Mouse (Mus musculus): ENCODE measurements around the gene Hlcs.
A peak's percentile ranks its signal among the peaks of the same experiment; 100 is the strongest.

The Hlcs gene

DNA sequence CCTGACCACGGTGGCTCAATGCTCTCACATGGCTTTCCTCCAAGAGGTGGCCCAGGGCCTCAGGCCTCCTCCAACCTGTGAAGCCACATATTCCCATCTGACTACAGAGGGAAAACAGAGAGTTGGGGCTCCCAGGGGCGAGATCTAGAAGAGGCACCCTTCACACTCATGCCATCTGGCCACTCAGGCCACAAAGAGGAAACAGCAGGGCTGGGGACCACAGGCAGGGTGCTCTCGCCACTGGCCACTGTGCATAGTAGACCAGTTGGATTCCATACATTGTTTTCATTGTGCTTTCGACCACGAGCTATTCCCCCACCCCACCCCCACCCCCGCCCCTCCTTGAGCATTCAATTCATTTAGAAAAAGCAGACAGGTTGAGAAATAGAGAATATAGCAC lies 151.4 kb downstream of the Hlcs start:
- no peak for DNase-seq (ENCODE audit: low spot score in 2 of 2)

DNA sequence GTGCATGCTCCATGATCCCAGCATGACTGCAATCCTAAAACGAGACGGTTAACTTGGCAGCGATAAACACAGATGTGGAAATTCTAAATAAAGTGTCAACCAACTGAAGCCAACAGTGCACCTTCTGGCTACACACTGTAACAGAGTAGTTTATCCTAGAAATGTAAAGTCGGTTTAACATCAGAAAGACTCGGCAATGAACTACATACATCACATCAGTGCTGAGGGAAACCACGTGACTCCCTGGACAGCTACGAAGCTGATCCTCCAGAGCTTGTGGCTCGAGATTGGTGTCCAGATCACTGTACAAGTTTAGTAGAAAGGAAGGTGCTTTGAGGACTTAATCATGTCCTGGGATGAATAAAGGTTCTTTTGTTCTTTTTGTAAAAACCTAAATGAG lies 155.6 kb downstream of the Hlcs start:
- DNase-seq (ENCODE audit: low spot score in 2 of 2) = no peak

DNA sequence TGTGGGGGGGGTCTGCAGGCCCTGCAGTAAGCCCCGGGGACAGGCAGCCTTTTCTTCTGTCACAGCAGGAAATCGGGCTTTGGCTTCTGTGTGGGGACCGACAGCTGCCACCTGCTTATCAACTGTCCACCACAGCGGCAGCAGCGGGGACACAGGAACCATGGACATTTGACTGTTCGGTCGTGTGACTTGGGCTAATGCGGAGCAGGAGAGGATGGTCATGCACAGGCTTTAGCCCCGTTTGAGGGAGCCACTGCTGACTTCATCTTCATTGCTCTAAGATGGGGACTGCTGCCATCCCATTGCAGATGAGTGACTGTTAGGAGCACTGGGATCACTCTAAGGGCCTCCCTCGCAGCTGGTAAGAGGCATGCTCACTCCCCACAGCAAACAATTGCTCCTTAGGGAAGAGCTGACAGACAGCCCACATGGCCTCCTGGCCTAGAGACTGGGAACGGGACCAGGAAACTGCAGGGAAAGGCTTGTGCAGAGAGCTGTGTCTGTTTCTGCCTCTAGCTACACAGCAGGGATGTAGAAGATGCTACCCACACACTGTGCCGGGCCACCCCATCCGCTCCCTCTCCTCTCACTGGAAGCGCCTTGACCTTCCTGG lies 158.2 kb downstream of the Hlcs start:
- no peak for DNase-seq (ENCODE audit: low spot score in 2 of 2)

DNA sequence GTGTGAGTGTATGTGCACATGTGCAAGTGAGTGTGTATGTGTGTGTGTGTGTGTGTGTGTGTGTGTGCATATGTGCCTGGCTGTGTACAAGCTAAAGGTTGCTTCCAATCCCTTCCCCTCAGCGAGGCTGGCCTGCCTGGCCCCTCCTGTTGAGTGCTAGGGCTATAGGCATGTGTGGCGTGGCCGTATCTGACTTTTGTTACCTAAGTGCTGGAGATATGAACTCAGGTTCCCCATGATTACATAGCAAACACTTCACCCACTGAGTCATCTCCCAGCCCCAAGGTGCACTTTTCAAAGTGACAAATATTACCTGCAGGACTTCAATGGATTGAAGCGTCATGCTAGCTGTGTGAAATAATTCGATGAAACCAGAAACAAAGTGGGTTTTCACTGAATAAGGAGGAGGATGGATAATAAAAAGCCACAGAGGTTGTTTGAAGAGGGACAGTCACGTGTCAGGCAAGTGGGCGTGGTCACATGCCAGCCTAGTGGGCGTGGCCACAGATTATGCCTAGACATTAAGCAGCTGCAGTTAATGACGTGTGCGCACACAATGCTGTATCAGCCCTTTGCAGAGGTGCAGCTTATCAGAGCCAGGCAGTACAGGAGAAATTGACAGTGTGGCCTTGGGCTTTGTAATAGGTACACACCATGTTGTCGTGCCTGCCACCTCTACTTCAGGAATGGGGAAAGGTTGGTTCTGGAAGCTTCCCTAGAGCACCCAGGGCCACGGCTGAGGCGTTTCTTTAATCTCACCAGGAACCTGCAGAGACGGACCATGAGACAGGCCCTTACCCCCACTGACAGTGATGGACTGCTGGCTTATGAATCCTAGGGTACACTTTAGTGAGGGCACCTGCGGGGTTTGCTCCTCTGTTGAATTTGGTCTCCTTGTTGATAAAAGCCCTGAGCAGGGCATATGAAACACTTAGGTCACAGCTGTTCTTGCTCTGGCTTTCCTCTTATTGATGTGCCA lies 163.0 kb downstream of the Hlcs start:
- DNase-seq (ENCODE audit: low spot score in 2 of 2) = peak; percentile 75 to 88

DNA sequence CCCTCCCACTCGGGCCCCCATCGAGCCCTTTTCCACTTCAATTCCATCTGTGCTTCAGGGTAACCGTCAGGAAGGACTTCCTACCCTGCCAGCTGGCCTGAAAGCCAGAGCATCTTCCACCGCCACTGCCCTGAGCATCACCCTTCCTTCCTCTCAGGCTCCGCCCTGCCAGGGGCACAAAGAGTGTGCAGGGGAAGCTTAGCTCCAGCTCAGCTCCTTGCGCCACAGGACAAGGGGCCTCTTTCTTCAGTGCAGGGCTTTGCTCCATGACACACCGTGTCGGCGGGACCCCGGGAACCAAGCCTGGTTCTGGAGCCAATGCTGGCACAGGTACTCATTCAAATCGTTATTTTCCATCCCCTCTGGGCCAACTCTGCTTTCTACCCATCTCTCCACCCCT lies 165.2 kb downstream of the Hlcs start:
- DNase-seq (ENCODE audit: low spot score in 2 of 2) = peak in 1 of 2 experiments; percentile 28

DNA sequence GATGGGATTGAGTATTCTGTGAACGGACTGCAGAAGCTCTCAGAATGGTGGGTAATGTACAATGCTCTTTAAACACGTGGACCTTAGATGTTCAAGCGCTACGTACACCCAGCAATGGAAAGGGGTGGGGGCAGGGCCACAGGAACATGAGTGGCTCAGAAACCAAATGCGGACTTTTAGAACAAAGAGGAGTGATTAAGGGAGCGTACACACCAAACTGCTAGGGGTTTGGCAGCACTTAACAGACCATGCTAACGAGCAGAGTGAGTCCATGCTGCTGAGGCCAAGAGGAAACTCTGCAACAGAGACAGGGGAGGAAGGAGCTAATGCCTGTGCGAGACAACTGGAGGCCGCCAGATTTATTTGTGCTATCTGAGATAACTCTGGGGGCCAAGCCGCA lies 170.0 kb downstream of the Hlcs start:
- no peak for DNase-seq (ENCODE audit: low spot score in 2 of 2)

DNA sequence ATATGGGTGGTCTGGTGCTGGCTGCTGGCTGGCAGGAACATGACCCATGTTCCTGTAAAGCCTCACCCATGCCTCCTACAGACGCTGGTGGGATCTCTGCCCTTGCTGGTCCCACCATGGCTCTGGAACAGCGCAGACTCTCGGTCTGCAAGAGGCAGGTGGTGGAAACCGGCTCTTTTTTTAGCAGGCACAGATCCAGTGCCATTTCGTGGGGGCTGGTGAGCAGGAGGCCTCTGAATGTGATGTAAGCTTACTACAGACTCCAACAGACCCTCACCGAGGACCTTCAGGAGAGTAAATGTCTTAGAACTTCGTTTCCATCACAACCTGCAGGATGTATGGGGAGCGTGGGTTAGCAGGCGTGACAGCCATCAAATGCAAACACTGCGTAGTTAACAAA lies 172.6 kb downstream of the Hlcs start:
- DNase-seq (ENCODE audit: low spot score in 2 of 2) = no peak

DNA sequence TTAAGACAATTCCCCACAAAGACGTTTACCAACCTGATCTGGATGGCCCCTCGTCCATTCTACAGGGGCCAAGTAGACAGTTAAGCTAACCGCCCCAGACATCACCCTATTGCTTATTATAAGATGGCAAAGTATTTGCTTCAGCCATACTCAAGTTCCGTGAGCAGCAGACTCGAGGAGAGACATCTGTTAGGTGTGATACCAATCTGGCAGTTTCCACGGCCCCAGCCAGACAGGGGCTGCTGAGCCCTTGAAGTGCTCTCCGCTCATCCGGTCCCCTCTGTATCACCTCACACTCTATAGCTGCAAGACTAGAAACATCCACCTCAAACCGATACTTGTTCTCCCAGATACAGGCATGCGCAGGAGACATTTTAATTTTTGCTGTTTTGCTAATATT lies 179.2 kb downstream of the Hlcs start:
- DNase-seq (ENCODE audit: low spot score in 2 of 2) = no peak

DNA sequence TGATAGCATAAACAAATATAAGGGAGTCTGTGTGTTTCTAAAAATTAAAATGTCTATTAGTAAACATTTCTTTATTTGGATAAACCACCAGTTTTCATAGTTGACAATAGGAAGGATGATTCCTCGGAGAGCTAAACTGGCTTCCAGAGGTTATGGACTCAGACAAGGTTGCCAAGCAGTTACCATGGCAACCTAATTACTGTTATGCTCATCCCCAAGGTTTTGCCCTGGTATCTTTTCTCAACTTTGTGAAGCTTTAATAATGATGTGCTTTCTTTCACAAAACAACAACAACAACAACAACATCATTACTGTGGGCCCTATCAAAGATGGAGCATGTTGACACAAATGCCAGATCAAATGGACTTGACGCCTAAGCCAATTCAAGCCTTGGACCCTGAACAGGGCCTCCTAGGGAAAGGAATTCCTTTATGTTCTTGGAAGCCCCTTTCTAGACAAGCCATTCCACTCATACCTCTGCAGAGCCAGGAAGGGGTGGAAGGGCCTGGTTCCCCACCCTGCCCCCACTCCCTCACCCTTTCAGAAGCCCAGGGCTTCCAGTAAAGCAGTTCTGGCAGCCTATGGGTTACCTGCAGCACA lies 185.0 kb downstream of the Hlcs start:
- no peak for DNase-seq (ENCODE audit: low spot score in 2 of 2)

DNA sequence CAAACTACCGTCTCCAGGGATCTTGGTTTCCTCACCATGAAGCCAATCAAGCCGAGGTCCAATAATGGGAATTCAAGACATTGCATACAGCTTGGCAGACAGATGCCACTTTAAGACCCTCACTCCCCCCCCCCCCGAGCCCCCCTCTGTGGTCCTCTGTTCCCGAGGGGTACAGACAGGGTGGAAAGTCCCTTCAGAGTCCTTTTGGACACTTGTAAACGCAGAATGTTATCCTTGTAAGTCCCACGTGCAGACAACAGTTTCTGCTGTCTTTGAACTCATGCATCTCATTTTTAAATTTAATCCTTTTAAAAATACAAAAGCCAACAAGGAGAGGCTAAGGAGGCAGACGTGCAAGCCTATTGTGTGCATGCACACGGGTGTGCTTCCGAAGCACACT lies 187.2 kb downstream of the Hlcs start:
- no peak for DNase-seq (ENCODE audit: low spot score in 2 of 2)

DNA sequence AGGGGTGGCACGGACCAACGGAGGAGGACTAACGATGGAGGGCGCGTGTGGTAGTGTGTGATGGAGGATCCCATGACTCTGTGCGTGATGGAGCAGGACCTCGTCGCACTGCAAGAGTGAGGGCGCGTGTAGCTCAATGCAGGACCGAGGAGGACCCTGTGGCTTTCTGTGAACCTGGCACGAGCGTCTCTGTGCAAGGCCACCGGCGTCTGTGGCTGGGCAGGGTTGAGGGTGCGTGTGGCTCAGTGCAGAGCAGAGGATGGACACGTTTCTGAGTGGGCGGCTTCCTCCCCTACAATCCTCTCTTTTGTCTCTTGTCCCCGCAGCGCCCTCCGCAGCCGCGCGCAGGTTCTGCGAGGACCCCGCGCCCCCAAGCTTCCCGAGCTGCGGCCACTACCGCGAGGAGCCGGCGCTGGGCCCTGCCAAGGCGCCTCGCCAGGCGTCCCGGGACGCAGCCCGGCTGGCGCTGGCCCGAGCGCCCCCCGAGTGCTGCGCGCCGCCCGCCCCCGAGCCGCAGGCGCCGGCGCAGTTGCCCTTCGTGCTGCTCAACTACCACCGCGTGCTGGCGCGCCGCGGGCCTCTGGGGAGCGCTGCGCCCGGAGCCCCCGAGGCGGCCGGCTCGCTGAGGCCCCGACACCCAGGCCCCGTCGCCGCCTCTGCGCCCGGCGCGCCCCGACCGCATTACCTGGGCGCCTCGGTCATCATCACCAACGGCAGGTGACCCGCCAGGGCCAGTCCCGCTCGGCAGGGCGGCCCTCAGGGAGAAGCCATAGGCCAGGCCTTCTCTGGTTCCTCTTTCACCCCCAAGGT lies 188.0 kb downstream of the Hlcs start:
- DNase-seq (ENCODE audit: low spot score in 2 of 2) = no peak

DNA sequence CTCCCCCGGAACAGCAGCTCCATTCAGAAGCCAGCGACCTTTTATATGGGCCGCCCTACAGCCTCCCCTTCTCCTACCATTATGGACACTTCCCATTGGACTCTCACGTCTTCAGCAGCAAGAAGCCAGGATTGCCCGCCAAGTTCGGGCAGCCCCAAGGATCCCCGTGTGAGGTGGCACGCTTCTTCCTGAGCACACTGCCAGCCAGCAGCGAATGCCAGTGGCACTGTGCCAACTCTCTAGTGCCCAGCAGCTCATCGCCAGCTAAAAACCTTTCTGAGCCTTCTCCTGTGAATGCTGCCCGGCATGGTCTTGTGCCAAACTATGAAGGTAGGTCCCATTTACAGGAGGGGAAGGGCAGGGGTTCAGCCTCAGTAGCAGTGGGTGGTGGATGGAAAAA lies 190.1 kb downstream of the Hlcs start:
- DNase-seq (ENCODE audit: low spot score in 2 of 2) = no peak

DNA sequence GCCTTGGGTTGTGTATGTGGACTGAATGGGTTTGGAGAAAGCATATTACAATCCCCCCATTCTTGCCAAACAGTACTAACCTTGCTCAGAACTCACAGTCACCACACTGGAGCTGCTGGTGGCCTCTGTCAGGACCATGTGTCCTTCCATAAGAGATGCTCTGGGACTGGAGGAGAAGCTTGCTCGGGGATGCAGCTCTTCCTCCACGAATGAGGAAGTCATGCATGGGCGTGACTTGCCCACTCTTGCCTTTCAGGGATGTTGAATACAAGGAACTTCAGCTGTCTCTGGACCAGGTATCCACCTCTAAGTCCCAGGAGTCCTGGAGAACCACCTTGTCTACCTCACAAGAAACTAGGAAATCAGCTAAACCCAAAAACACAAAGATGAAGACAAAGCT lies 191.0 kb downstream of the Hlcs start:
- no peak for DNase-seq (ENCODE audit: low spot score in 2 of 2)

DNA sequence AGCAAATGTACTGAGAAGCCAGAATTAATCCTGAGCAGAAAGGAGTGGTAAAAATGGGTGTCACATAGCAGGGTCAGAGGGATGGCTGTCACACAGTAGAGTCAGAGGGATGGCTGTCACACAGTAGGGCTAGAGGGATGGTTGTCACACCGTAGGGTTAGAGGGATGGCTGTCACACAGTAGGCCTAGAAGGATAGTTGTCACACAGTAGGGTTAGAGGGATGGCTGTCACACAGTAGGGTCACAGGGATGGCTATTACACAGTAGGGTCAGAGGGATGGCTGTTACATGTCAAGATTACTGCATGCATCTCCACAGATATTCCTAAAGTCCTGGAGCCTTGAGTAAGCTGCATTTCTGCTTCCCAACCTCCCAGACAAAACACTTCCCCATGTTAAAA lies 195.0 kb downstream of the Hlcs start:
- no peak for DNase-seq (ENCODE audit: low spot score in 2 of 2)

DNA sequence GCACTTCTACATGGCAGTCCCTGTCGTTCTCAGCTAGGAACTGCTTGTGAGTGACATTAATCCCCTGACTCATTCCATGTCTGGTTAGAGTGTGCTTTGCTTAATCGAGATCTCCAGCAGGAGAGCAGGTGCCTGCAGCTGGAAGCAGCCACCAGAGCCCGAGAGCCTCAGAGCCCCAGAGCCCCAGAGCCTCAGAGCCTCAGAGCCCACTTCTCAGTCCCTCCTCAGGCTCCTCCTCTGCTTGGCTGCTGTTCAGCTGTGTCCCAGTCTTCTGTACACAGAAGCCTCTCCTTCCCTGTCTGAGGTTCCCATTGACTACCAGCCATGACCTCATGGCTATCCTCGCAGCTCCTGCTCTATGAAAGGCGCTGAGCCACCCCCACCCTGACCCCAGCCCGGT lies 196.0 kb downstream of the Hlcs start:
- no peak for DNase-seq (ENCODE audit: low spot score in 2 of 2)

DNA sequence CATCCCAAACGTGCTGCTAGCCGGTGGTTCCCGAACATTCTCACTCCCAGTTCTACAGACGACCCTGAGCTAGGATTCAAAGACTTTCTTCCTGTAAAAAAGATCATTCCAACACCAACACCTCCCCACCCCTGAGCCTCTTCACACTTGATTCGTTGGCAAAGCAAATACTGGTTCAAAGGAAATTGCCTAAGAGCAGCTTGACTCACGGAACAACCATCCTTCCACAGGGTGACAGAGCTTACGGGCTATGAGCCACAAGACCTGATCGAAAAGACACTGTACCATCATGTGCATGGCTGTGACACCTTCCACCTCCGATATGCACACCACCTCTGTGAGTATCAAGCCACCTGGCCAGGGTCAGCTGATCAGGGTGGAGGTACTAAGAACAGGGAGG lies 198.7 kb downstream of the Hlcs start:
- DNase-seq (ENCODE audit: low spot score in 2 of 2) = no peak

DNA sequence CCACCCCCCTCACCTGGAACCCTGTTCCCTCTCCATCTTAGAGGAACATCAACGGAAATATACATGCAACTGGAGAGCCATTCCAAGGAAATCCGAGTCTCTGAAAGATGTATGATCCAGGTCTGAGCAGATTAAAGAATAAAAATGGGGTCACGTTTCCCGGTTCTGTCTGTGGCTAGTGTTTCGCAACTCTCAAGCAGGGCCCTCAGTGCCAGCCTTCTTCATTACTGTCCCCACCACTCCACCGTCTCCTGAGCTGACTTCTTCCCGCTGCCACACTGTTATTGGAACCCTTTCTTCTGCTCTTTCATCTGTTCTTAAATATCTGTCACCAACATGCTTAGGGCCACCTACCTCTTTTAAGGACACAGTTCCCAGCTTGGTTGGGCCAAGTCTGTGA lies 200.2 kb downstream of the Hlcs start:
- no peak for DNase-seq (ENCODE audit: low spot score in 2 of 2)

DNA sequence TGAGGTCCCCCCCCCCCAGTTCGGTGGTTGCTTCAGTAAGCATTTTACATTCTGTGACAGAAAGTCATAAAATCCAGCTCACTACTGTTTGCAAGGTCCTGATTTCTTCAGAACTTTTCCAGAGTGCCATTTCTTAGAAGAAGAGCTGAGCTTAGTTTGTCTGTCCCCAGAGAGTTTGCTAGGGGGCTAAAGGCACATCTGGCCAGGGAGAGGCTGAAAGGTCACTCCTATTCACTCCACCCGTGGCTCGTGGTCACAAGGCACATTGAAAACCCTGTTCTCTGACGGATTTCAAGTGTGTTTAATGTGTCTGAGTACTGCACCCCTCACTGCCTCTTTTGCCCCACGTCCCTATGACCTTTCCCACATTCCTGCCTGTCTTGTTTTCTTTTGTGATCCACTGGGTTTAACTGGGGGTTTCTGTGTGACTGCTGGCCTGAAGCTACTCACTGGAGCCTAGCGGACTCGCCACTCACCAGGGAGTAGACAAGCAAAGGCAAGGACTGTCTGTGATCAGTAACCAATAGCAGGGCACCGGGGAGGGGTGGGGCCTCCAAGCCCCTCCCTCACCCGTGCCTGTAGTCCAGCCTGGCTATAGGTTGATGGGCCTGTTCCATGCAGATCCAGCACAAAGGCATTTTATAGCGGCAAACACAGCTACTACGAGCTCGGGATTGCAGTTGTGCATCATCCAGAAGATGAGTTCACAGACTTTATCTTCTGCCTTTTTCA lies 215.5 kb downstream of the Hlcs start:
- no peak for DNase-seq (ENCODE audit: low spot score in 2 of 2)

DNA sequence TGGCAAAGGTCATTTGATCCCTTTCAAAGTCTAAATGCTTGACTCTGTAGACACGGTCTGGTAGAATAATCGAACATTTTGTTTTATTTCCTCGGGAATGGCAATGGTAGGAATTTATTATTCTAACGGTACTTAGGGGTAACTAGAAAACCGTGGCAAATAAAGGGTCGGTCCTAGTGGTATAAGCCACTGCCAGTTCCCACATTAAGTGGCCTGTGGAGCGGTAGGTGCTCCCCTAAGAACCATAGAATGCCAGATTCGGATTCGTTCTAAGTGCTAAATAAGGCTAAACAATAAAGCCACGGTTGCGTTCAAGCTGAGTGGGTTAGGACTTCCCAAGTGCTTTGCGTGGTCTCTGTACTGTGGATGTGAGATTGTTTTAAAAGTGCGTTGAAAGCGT lies 216.9 kb downstream of the Hlcs start:
- no peak for DNase-seq (ENCODE audit: low spot score in 2 of 2)

DNA sequence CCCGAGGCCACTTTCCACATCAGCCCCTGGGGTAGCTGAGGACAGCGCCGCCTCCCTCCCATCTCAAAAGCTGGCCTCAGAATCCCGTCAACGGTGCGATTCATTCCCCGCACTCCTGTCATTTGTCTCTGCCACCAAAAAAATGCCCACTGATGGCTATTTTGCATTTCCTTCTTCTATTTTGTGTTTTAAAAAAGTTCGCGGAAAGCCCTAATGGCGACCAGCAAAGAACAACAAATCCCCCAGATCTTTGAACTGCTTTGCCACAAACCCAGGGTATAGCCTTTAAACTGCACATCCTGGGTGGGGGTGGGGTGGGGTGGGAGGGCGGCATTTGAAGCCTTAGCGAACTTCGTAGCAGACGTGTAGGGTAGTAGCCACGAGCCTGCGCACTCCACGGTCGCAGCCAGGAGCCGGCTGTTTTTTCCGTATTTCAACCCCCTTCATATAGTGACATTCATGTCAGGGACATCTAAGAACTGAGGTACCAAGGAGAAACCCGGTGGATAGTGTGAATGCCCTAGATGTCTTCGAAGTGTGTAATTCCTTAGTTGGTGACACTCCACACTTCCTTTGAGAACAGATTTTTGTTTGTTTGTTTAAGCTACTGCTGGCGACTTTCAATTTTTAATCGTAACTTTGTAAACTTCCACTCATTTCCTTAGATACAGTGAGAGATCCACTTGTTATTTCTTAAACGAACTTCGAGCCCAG lies 218.1 kb downstream of the Hlcs start:
- DNase-seq (ENCODE audit: low spot score in 2 of 2) = no peak
